Mouse (Mus musculus) c-Kit-positive CD71-positive TER-119-positive erythroid progenitor cells, embryonic 14.5 days (primary cell): Measurements from ENCODE around the gene Tubd1.

Experiments used
- DNase-seq: peaks from one replicate; pipeline ENCODE4 v3.0.0-alpha.2; 2013; ENCODE audit warnings: low spot score

Gene Tubd1

GRCm38 (mm10) chr11:86583990-86584897 is 39.5 kb downstream of the Tubd1 start:
- DNase-seq = no peak

GRCm38 (mm10) chr11:86584898-86585597 is 40.3 kb downstream of the Tubd1 start:
- DNase-seq = no peak

- DNase-seq = no peak
Measured at GRCm38 (mm10) chr11:86585598-86585984, 40.8 kb downstream of the Tubd1 start.

GRCm38 (mm10) chr11:86586177-86586867 is 41.5 kb downstream of the Tubd1 start:
- peak; percentile 58 for DNase-seq

GRCm38 (mm10) chr11:86586868-86587792 is 42.3 kb downstream of the Tubd1 start:
- DNase-seq = peak; percentile 80

- no peak for DNase-seq
Measured at GRCm38 (mm10) chr11:86587830-86588229, 43.0 kb downstream of the Tubd1 start.

GRCm38 (mm10) chr11:86588583-86589298 is 44.0 kb downstream of the Tubd1 start:
- no peak for DNase-seq

GRCm38 (mm10) chr11:86590066-86590465 is 45.3 kb downstream of the Tubd1 start:
- no peak for DNase-seq

GRCm38 (mm10) chr11:86590579-86590978 is 45.8 kb downstream of the Tubd1 start:
- no peak for DNase-seq

GRCm38 (mm10) chr11:86591301-86591845 is 46.6 kb downstream of the Tubd1 start:
- no peak for DNase-seq

GRCm38 (mm10) chr11:86591931-86592616 is 47.3 kb downstream of the Tubd1 start:
- DNase-seq = no peak

GRCm38 (mm10) chr11:86592993-86593392 is 48.2 kb downstream of the Tubd1 start:
- no peak for DNase-seq

GRCm38 (mm10) chr11:86593443-86593842 is 48.7 kb downstream of the Tubd1 start:
- no peak for DNase-seq

GRCm38 (mm10) chr11:86594188-86594876 is 49.5 kb downstream of the Tubd1 start:
- DNase-seq = no peak

- no peak for DNase-seq
Measured at GRCm38 (mm10) chr11:86595366-86595765, 50.6 kb downstream of the Tubd1 start.

- DNase-seq = no peak
Measured at GRCm38 (mm10) chr11:86596187-86596960, 51.6 kb downstream of the Tubd1 start.

- DNase-seq = no peak
Measured at GRCm38 (mm10) chr11:86596976-86597375, 52.2 kb downstream of the Tubd1 start.

GRCm38 (mm10) chr11:86598154-86598553 is 53.4 kb downstream of the Tubd1 start:
- no peak for DNase-seq
